Mouse (Mus musculus): ENCODE results near the gene Mapt.

DNA sequence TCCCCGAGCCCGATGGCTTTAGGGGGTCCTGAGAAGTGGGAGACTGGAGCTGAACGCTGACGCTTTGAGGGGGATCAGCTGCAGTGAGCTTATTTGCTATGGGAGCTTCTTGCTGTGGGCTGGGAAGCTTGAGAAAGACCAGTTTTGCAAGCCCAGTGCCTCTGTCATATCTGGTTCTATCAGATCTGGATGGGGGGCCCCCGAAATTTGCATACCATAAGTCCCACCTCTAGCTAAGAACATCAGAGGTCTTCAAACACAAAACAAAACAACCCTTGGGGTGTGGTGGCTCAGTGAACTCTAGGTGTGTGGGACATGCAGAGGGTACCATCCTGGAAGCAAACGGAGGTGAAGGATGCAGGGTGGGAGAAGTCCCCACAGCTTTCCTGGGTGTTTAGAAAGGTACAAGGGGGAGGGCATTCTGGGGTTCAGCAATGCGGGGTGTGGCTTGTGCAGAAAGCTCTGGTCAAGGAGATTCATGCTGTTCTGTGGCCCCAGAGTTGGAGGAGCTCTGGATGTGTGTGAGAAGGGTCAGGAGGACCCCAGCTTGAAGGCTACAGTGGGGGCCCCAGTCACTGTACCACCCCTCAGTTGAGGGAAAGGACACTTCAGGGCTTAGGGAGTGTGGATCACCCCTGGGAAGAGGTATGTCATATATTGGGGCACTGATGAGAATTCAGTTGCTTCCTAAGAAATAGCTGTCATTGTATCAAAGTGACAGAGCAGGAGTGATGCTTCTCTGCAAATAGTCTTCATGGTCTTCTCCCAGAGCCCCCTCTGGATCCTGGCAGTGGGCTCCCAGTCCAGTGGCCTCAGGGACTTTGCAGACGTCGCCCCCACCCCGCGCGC is 78.4 kb downstream of the Mapt start:
- TF ChIP-seq CTCF (IDR thresholded peaks at IDR 0.05; ENCODE audit: extremely low read depth, insufficient read length, insufficient replicate concordance, low read depth, low read length) (no peak), POLR2A (IDR thresholded peaks at IDR 0.05; ENCODE audit: low read depth, low read length) (no peak)
